Mouse (Mus musculus): ENCODE measurements around the gene Atrnl1. TPM values are rescaled to one million over a fixed set of nuclear protein-coding genes. Genes with fewer than 3 reads are reported as not detected.
"Not testable (repeated sequence)": the region's sequence is repeated elsewhere in the genome, so short reads cannot be mapped to it uniquely, and the experiment has no call there.

Atrnl1 gene
- total RNA-seq, 1 experiment from 2014 or later, result 8.1 TPM

- 0 out of 4 replicates have a peak, but pooled peaks of 1 of the 2 experiments have one; percentile 37 for ATAC-seq (replicated peaks in 1 of 2; ENCODE audit: insufficient read depth in 1 of 2, low FRiP score in 2 of 2, low TSS enrichment in 1 of 2, low read depth in 1 of 2, poor library complexity in 2 of 2, severe bottlenecking in 2 of 2)
These were observed 44.2 kb downstream of the Atrnl1 start for GRCm38 (mm10) chr19:57655083-57655482.

- no peak for ATAC-seq (replicated peaks in 1 of 2; ENCODE audit: insufficient read depth in 1 of 2, low FRiP score in 2 of 2, low TSS enrichment in 1 of 2, low read depth in 1 of 2, poor library complexity in 2 of 2, severe bottlenecking in 2 of 2)
These were observed 44.7 kb downstream of the Atrnl1 start for GRCm38 (mm10) chr19:57655491-57655890.

- ATAC-seq (replicated peaks in 1 of 2; ENCODE audit: insufficient read depth in 1 of 2, low FRiP score in 2 of 2, low TSS enrichment in 1 of 2, low read depth in 1 of 2, poor library complexity in 2 of 2, severe bottlenecking in 2 of 2), result no peak
These were observed 46.7 kb downstream of the Atrnl1 start for GRCm38 (mm10) chr19:57657426-57658087.

- ATAC-seq (replicated peaks in 1 of 2; ENCODE audit: insufficient read depth in 1 of 2, low FRiP score in 2 of 2, low TSS enrichment in 1 of 2, low read depth in 1 of 2, poor library complexity in 2 of 2, severe bottlenecking in 2 of 2), result 0 out of 4 replicates have a peak, but pooled peaks of 1 of the 2 experiments have one; percentile 17
These were observed 47.6 kb downstream of the Atrnl1 start for GRCm38 (mm10) chr19:57658111-57659091.

GRCm38 (mm10) chr19:57667011-57667410 lies 56.2 kb downstream of the Atrnl1 start:
- ATAC-seq (replicated peaks in 1 of 2; ENCODE audit: insufficient read depth in 1 of 2, low FRiP score in 2 of 2, low TSS enrichment in 1 of 2, low read depth in 1 of 2, poor library complexity in 2 of 2, severe bottlenecking in 2 of 2), result no peak

- ATAC-seq (replicated peaks in 1 of 2; ENCODE audit: insufficient read depth in 1 of 2, low FRiP score in 2 of 2, low TSS enrichment in 1 of 2, low read depth in 1 of 2, poor library complexity in 2 of 2, severe bottlenecking in 2 of 2), result no peak
These were observed 57.1 kb downstream of the Atrnl1 start for GRCm38 (mm10) chr19:57667946-57668345.

- no peak for ATAC-seq (replicated peaks in 1 of 2; ENCODE audit: insufficient read depth in 1 of 2, low FRiP score in 2 of 2, low TSS enrichment in 1 of 2, low read depth in 1 of 2, poor library complexity in 2 of 2, severe bottlenecking in 2 of 2)
These were observed 68.6 kb downstream of the Atrnl1 start for GRCm38 (mm10) chr19:57679455-57679854.

- ATAC-seq (replicated peaks in 1 of 2; ENCODE audit: insufficient read depth in 1 of 2, low FRiP score in 2 of 2, low TSS enrichment in 1 of 2, low read depth in 1 of 2, poor library complexity in 2 of 2, severe bottlenecking in 2 of 2), result no peak
These were observed 75.8 kb downstream of the Atrnl1 start for GRCm38 (mm10) chr19:57686596-57686995.

- no peak for ATAC-seq (replicated peaks in 1 of 2; ENCODE audit: insufficient read depth in 1 of 2, low FRiP score in 2 of 2, low TSS enrichment in 1 of 2, low read depth in 1 of 2, poor library complexity in 2 of 2, severe bottlenecking in 2 of 2)
These were observed 81.7 kb downstream of the Atrnl1 start for GRCm38 (mm10) chr19:57692566-57692965.

GRCm38 (mm10) chr19:57696781-57697180 lies 85.9 kb downstream of the Atrnl1 start:
- not testable (repeated sequence) for ATAC-seq (replicated peaks in 1 of 2; ENCODE audit: insufficient read depth in 1 of 2, low FRiP score in 2 of 2, low TSS enrichment in 1 of 2, low read depth in 1 of 2, poor library complexity in 2 of 2, severe bottlenecking in 2 of 2)

GRCm38 (mm10) chr19:57713138-57713537 lies 102.3 kb downstream of the Atrnl1 start:
- ATAC-seq (replicated peaks in 1 of 2; ENCODE audit: insufficient read depth in 1 of 2, low FRiP score in 2 of 2, low TSS enrichment in 1 of 2, low read depth in 1 of 2, poor library complexity in 2 of 2, severe bottlenecking in 2 of 2), result no peak

- ATAC-seq (replicated peaks in 1 of 2; ENCODE audit: insufficient read depth in 1 of 2, low FRiP score in 2 of 2, low TSS enrichment in 1 of 2, low read depth in 1 of 2, poor library complexity in 2 of 2, severe bottlenecking in 2 of 2), result peak; percentile 89 to 91
These were observed 114.1 kb downstream of the Atrnl1 start for GRCm38 (mm10) chr19:57724920-57725319.

GRCm38 (mm10) chr19:57725326-57725725 lies 114.5 kb downstream of the Atrnl1 start:
- no peak for ATAC-seq (replicated peaks in 1 of 2; ENCODE audit: insufficient read depth in 1 of 2, low FRiP score in 2 of 2, low TSS enrichment in 1 of 2, low read depth in 1 of 2, poor library complexity in 2 of 2, severe bottlenecking in 2 of 2)

GRCm38 (mm10) chr19:57727009-57727408 lies 116.2 kb downstream of the Atrnl1 start:
- ATAC-seq (replicated peaks in 1 of 2; ENCODE audit: insufficient read depth in 1 of 2, low FRiP score in 2 of 2, low TSS enrichment in 1 of 2, low read depth in 1 of 2, poor library complexity in 2 of 2, severe bottlenecking in 2 of 2), result no peak

GRCm38 (mm10) chr19:57737475-57737874 lies 126.6 kb downstream of the Atrnl1 start:
- no peak for ATAC-seq (replicated peaks in 1 of 2; ENCODE audit: insufficient read depth in 1 of 2, low FRiP score in 2 of 2, low TSS enrichment in 1 of 2, low read depth in 1 of 2, poor library complexity in 2 of 2, severe bottlenecking in 2 of 2)

GRCm38 (mm10) chr19:57745579-57745978 lies 134.7 kb downstream of the Atrnl1 start:
- peak in 1 of 2 experiments; percentile 53; a peak in 2 of 4 replicates for ATAC-seq (replicated peaks in 1 of 2; ENCODE audit: insufficient read depth in 1 of 2, low FRiP score in 2 of 2, low TSS enrichment in 1 of 2, low read depth in 1 of 2, poor library complexity in 2 of 2, severe bottlenecking in 2 of 2)

- ATAC-seq (replicated peaks in 1 of 2; ENCODE audit: insufficient read depth in 1 of 2, low FRiP score in 2 of 2, low TSS enrichment in 1 of 2, low read depth in 1 of 2, poor library complexity in 2 of 2, severe bottlenecking in 2 of 2), result no peak
These were observed 135.7 kb downstream of the Atrnl1 start for GRCm38 (mm10) chr19:57746553-57746952.

GRCm38 (mm10) chr19:57752189-57752588 lies 141.4 kb downstream of the Atrnl1 start:
- ATAC-seq (replicated peaks in 1 of 2; ENCODE audit: insufficient read depth in 1 of 2, low FRiP score in 2 of 2, low TSS enrichment in 1 of 2, low read depth in 1 of 2, poor library complexity in 2 of 2, severe bottlenecking in 2 of 2), result no peak
